Mouse (Mus musculus): ENCODE measurements around the gene Fmnl2.

DNA sequence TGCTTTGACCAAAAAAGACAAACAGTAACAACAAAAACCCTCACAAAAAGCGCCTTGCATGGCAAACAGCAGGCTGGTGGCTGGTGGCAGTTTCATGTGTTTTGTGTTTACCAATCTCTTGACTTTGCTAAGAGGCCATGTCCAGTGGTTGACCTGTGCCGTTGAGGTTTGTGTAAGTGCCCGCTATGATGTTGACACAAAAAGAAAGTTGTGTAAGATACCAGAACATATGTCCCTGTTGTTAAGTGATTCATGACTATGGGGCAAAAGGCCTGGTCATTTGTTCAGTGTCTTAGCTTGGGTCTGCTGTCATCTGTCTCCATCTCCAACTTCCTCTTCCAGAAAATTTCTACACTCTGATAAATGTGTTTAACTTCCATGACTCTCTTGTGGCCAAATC lies 67.4 kb downstream of the Fmnl2 start:
- TF ChIP-seq POLR2A (IDR thresholded peaks at IDR 0.05; ENCODE audit: low read depth, low read length) (no peak), CTCF (IDR thresholded peaks at IDR 0.05; ENCODE audit: extremely low read depth, insufficient read length, insufficient replicate concordance, low read depth, low read length) (no peak)
